Comparison of ENCODE assay signal across 8 mouse cellular contexts in the genomic region with DNA sequence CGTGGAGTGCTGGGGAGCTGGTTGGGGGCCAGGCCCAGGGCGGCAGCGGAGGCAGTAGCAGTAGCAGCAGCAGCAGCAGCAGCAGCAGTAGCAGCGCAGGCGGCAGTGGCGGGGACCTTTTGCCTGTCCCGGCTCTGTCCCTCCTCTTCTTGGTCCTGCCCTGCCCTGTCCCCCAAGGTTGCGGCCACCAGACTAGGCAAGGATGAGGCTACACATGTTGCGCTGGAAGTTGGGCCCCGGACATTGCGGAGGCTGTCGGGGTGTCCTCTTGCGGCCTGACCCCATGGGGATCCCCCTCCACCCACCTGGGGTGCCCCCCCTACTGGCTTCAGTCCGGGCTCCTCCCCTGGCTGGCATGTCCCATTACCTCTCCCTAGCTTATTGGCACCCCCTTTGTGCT. TPM values are rescaled to one million over a fixed set of nuclear protein-coding genes. Genes with fewer than 3 reads are reported as not detected.
A peak's percentile ranks its signal among the peaks of the same experiment; 100 is the strongest.
DNase-seq lines count a peak whose midpoint lies in the region; ATAC-seq lines count a peak whose summit lies in the region.

No protein-coding gene starts in this region.

- no peak overlapping the region for H3K27ac ChIP-seq in liver, embryonic 12.5 days

- no peak for ATAC-seq in liver, embryonic 12.5 days
- ATAC-seq in monocyte, adult 5-6 weeks (replicated peaks; ENCODE audit: insufficient number of reproducible peaks, low FRiP score, low TSS enrichment, poor library complexity, severe bottlenecking) = no peak

- H3K4me3 ChIP-seq in liver, embryonic 12.5 days = 0 out of 2 replicates have a peak overlapping the region, but pooled peaks have one; percentile 4

- no peaks in the 10 kb centered on the region for H3K9me3 ChIP-seq in liver, embryonic 12.5 days (replicated peaks)

- H3K9ac ChIP-seq in liver, embryonic 12.5 days = no peak overlapping the region

- WGBS in liver, embryonic 12.5 days (ENCODE audit: insufficient replicate concordance) = 5% methylated on average over 14 of the region's 14 CpGs

- DNase-seq in cerebellum, adult 11-12 months = peak; percentile 42
- no peak for DNase-seq in cerebellum, postnatal 36 days
- peak; percentile 23 to 30 for DNase-seq in spleen, postnatal 36 days (ENCODE audit: low spot score in 2 of 2)
- DNase-seq in spleen, postnatal 14 days (ENCODE audit: low spot score in 2 of 2) = no peak
- DNase-seq in urinary bladder, postnatal 25 days (ENCODE audit: low spot score) = no peak
- no peak for DNase-seq in layer of hippocampus, adult 9-10 months (ENCODE audit: low spot score)

- peaks cover 57% of the 10 kb centered on the region for H3K4me1 ChIP-seq in liver, embryonic 12.5 days

- peaks cover 9% of the 10 kb centered on the region for H3K36me3 ChIP-seq in liver, embryonic 12.5 days

- H3K27me3 ChIP-seq in liver, embryonic 12.5 days (replicated peaks) = peaks cover 73% of the 10 kb centered on the region

- H3K4me2 ChIP-seq in liver, embryonic 12.5 days = peak overlapping the region; percentile 38; the same call in 1 of the 2 replicates

RNA-seq across cellular contexts. Expression of gene Kdelr1, which starts 2.8 kb away (rescaled TPM):
- 24.2 and 25.6 TPM in 2 replicates for polyA plus RNA-seq in liver, embryonic 12.5 days (2016; fragmentation: Nextera tagmentation; extraction: Ambion mirVana)
- 28.7 to 45.8 TPM (median 45.2 TPM) in 3 replicates for total RNA-seq in monocyte, adult 5-6 weeks (2017)

RNA-seq across cellular contexts. Expression of gene Grin2d, which starts 8.4 kb away (rescaled TPM):
- 0.17 and 0.24 TPM in 2 replicates for polyA plus RNA-seq in liver, embryonic 12.5 days (2016; fragmentation: Nextera tagmentation; extraction: Ambion mirVana)
- total RNA-seq in monocyte, adult 5-6 weeks (2017) = 0.10 TPM in 1 of 3 replicates, not detected in the others

RNA-seq across cellular contexts. Expression of gene Syngr4, which starts 26.7 kb away (rescaled TPM):
- 0.68 and 0.94 TPM in 2 replicates for polyA plus RNA-seq in liver, embryonic 12.5 days (2016; fragmentation: Nextera tagmentation; extraction: Ambion mirVana)
- total RNA-seq in monocyte, adult 5-6 weeks (2017) = not detected in 3 replicates

RNA-seq across cellular contexts. Expression of gene Tmem143, which starts 27.0 kb away (rescaled TPM):
- polyA plus RNA-seq in liver, embryonic 12.5 days (2016; fragmentation: Nextera tagmentation; extraction: Ambion mirVana) = 3.8 and 3.9 TPM in 2 replicates
- total RNA-seq in monocyte, adult 5-6 weeks (2017) = 4.4 to 5.6 TPM (median 4.4 TPM) in 3 replicates

RNA-seq across cellular contexts. Expression of gene Grwd1, which starts 39.0 kb away (rescaled TPM):
- polyA plus RNA-seq in liver, embryonic 12.5 days (2016; fragmentation: Nextera tagmentation; extraction: Ambion mirVana) = 61.4 and 67.0 TPM in 2 replicates
- 5.8 to 8.7 TPM (median 6.7 TPM) in 3 replicates for total RNA-seq in monocyte, adult 5-6 weeks (2017)

Comparison
In these comparisons a context has a peak if more than half of its experiments do, and no peak if none do; other contexts are left out.
1. DNase-seq: peak in cerebellum, adult 11-12 months (single experiment) and spleen, postnatal 36 days (2 of 2); none in cerebellum, postnatal 36 days (0 of 2), spleen, postnatal 14 days (0 of 2), urinary bladder, postnatal 25 days (single experiment) and layer of hippocampus, adult 9-10 months (single experiment).